Mouse (Mus musculus): ENCODE results near the gene Itpka. TPM values are rescaled to one million over a fixed set of nuclear protein-coding genes. Genes with fewer than 3 reads are reported as not detected.

The Itpka gene
- total RNA-seq, 2 experiments from 2014 or later = 186 to 195 TPM

GRCm38 (mm10) chr2:119737124-119737523 is 5.0 kb upstream of the Itpka start:
- no peak overlapping the region for H3K4me3 ChIP-seq
- no peak overlapping the region for H3K27ac ChIP-seq
- intact Hi-C loops (cut with DNase I) = no loop called here

GRCm38 (mm10) chr2:119740567-119740966 is 1.6 kb upstream of the Itpka start:
- no peak overlapping the region for H3K4me3 ChIP-seq
- H3K27ac ChIP-seq = no peak overlapping the region
- no peak for TF ChIP-seq CTCF (IDR thresholded peaks at IDR 0.05)
- intact Hi-C loops (cut with DNase I) = no loop called here
- no peak for DNase-seq (ENCODE audit: extremely low spot score in 1 of 2, low spot score in 2 of 2)

More at GRCm38 (mm10) chr2:119737124-119737523, 5.0 kb upstream of the Itpka start:
- no peak for DNase-seq (ENCODE audit: extremely low spot score in 1 of 2, low spot score in 2 of 2)
- TF ChIP-seq CTCF (IDR thresholded peaks at IDR 0.05) = no peak

GRCm38 (mm10) chr2:119742461-119743175 is 481 bp downstream of the Itpka start:
- peak overlapping the region; percentile 97 for H3K27ac ChIP-seq
- TF ChIP-seq CTCF (IDR thresholded peaks at IDR 0.05) = no peak
- DNase-seq (ENCODE audit: extremely low spot score in 1 of 2, low spot score in 2 of 2) = peak; percentile 65 to 68
- H3K4me3 ChIP-seq = peak overlapping the region; percentile 86
- intact Hi-C loops (cut with DNase I) = no loop called here

- DNase-seq (ENCODE audit: extremely low spot score in 1 of 2, low spot score in 2 of 2) = peak; percentile 77 to 79
- intact Hi-C loops (cut with DNase I) = no loop called here
- peak overlapping the region; percentile 97 for H3K27ac ChIP-seq
Observed at GRCm38 (mm10) chr2:119743176-119743807, 1.2 kb downstream of the Itpka start.

GRCm38 (mm10) chr2:119743808-119744162 is 1.6 kb downstream of the Itpka start:
- intact Hi-C loops (cut with DNase I) = no loop called here
- Histone ChIP-seq H3K4me3 (peak overlapping the region; percentile 86), H3K27ac (peak overlapping the region; percentile 97)
- no peak for DNase-seq (ENCODE audit: extremely low spot score in 1 of 2, low spot score in 2 of 2)
- no peak; the same call in 1 of the 2 replicates for TF ChIP-seq CTCF (IDR thresholded peaks at IDR 0.05)

More at GRCm38 (mm10) chr2:119743176-119743807, 1.2 kb downstream of the Itpka start:
- TF ChIP-seq CTCF (IDR thresholded peaks at IDR 0.05) = no peak
- peak overlapping the region; percentile 86 for H3K4me3 ChIP-seq

GRCm38 (mm10) chr2:119744163-119745111 is 2.3 kb downstream of the Itpka start:
- no peak for DNase-seq (ENCODE audit: extremely low spot score in 1 of 2, low spot score in 2 of 2)
- intact Hi-C loops (cut with DNase I) = loop anchor here (5.0 kb wide), 1 partner anchor 153 kb away; the partner anchor contains the start of gene Mga
- Histone ChIP-seq H3K27ac (peak overlapping the region; percentile 97), H3K4me3 (peak overlapping the region; percentile 86)
- no peak; the same call in 1 of the 2 replicates for TF ChIP-seq CTCF (IDR thresholded peaks at IDR 0.05)

GRCm38 (mm10) chr2:119745281-119745680 is 3.1 kb downstream of the Itpka start:
- Histone ChIP-seq H3K4me3 (peak overlapping the region; percentile 86; the same call in 1 of the 2 replicates), H3K27ac (peak overlapping the region; percentile 97)
- peak; percentile 58 for TF ChIP-seq CTCF (IDR thresholded peaks at IDR 0.05)
- no peak for DNase-seq (ENCODE audit: extremely low spot score in 1 of 2, low spot score in 2 of 2)
- intact Hi-C loops (cut with DNase I) = loop anchor here (5.0 kb wide), 1 partner anchor 152 kb away; the partner anchor contains the start of gene Mga

GRCm38 (mm10) chr2:119747554-119747953 is 5.4 kb downstream of the Itpka start:
- Histone ChIP-seq H3K4me3 (no peak overlapping the region), H3K27ac (peak overlapping the region; percentile 75)
- peak in 1 of 2 experiments; percentile 69 for DNase-seq (ENCODE audit: extremely low spot score in 1 of 2, low spot score in 2 of 2)
- TF ChIP-seq CTCF (IDR thresholded peaks at IDR 0.05) = no peak
- intact Hi-C loops (cut with DNase I) = loop anchor here (1.0 to 5.0 kb wide), 2 partner anchors 54 to 150 kb away; partner anchors contain the start of gene Mga

- TF ChIP-seq CTCF (IDR thresholded peaks at IDR 0.05) = no peak; the same call in 1 of the 2 replicates
- peak in 1 of 2 experiments; percentile 45 for DNase-seq (ENCODE audit: extremely low spot score in 1 of 2, low spot score in 2 of 2)
- intact Hi-C loops (cut with DNase I) = loop anchor here (5.0 kb wide), 1 partner anchor 148 kb away; the partner anchor contains the start of gene Mga
- H3K27ac ChIP-seq = peak overlapping the region; percentile 36; the same call in 1 of the 2 replicates
- no peak overlapping the region for H3K4me3 ChIP-seq
Observed at GRCm38 (mm10) chr2:119749260-119749659, 7.1 kb downstream of the Itpka start.

- no peak for DNase-seq (ENCODE audit: extremely low spot score in 1 of 2, low spot score in 2 of 2)
- TF ChIP-seq CTCF (IDR thresholded peaks at IDR 0.05) = no peak
- Histone ChIP-seq H3K4me3 (peak overlapping the region; percentile 87), H3K27ac (peak overlapping the region; percentile 83)
- intact Hi-C loops (cut with DNase I) = no loop called here
Observed at GRCm38 (mm10) chr2:119757601-119758100, 15.5 kb downstream of the Itpka start.

Measured in left cerebral cortex, adult 2 months (tissue).